Mouse (Mus musculus) gastrocnemius, postnatal 25 days (tissue): Measurements from ENCODE around the gene Dcx. TPM values are rescaled to one million over a fixed set of nuclear protein-coding genes. Genes with fewer than 3 reads are reported as not detected.

Source experiments
- DNase-seq: peaks from one replicate; pipeline ENCODE4 v3.0.0; 2022
- long read RNA-seq, 2 experiments: library from polyadenylated mRNA; stranded (forward); transcript quantifications; one replicate each; pipeline ENCODE4 v2.0.0; 2021
- total RNA-seq, 2 experiments: library from RNA; stranded (reverse); gene quantifications; 1 replicate in 1 of 2; 2 replicates in 1 of 2; pipeline ENCODE4 v1.2.3; 2021

Dcx gene
- total RNA-seq = under 1 TPM in 1 of 2 experiments, not detected in 1; 0.16 TPM
- long read RNA-seq, experiment 1 = 0 reads
- long read RNA-seq, experiment 2 = 0 reads

GRCm38 (mm10) chrX:143932958-143933357 lies at the start of gene Dcx:
TSS of gene Dcx (minus strand) at chrX:143933311.
- no peak for DNase-seq

- no peak for DNase-seq
These were observed 33.1 kb upstream of the Dcx start for GRCm38 (mm10) chrX:143966249-143966648.

GRCm38 (mm10) chrX:143933671-143934070 lies 560 bp upstream of the Dcx start:
- DNase-seq = no peak

- DNase-seq = no peak
These were observed 581 bp downstream of the Dcx start for GRCm38 (mm10) chrX:143932530-143932929.

- no peak for DNase-seq
These were observed 1.5 kb downstream of the Dcx start for GRCm38 (mm10) chrX:143931400-143932185.

GRCm38 (mm10) chrX:143922070-143922469 lies 11.0 kb downstream of the Dcx start:
- no peak for DNase-seq

GRCm38 (mm10) chrX:143906699-143907471 lies 26.2 kb downstream of the Dcx start:
- no peak for DNase-seq

GRCm38 (mm10) chrX:143904689-143905088 lies 28.4 kb downstream of the Dcx start:
- DNase-seq = no peak

GRCm38 (mm10) chrX:143902300-143902699 lies 30.8 kb downstream of the Dcx start:
- no peak for DNase-seq

- DNase-seq = no peak
These were observed 35.5 kb downstream of the Dcx start for GRCm38 (mm10) chrX:143897363-143898285.

GRCm38 (mm10) chrX:143896936-143897335 lies 36.2 kb downstream of the Dcx start:
- DNase-seq = no peak

GRCm38 (mm10) chrX:143893180-143893579 lies 39.9 kb downstream of the Dcx start:
- no peak for DNase-seq

GRCm38 (mm10) chrX:143885765-143886164 lies 47.3 kb downstream of the Dcx start:
- no peak for DNase-seq

- DNase-seq = no peak
These were observed 48.2 kb downstream of the Dcx start for GRCm38 (mm10) chrX:143884953-143885352.

GRCm38 (mm10) chrX:143884299-143884698 lies 48.8 kb downstream of the Dcx start:
- no peak for DNase-seq

GRCm38 (mm10) chrX:143881806-143882468 lies 51.2 kb downstream of the Dcx start:
- no peak for DNase-seq

- no peak for DNase-seq
These were observed 53.5 kb downstream of the Dcx start for GRCm38 (mm10) chrX:143879631-143880030.

GRCm38 (mm10) chrX:143867129-143867664 lies 65.9 kb downstream of the Dcx start:
- no peak for DNase-seq

- DNase-seq = no peak
These were observed 81.8 kb downstream of the Dcx start for GRCm38 (mm10) chrX:143851351-143851750.

- no peak for DNase-seq
These were observed 83.1 kb downstream of the Dcx start for GRCm38 (mm10) chrX:143849969-143850368.

GRCm38 (mm10) chrX:143846637-143847036 lies 86.5 kb downstream of the Dcx start:
- DNase-seq = no peak
